Mouse (Mus musculus) myocyte (in vitro differentiated cells): ENCODE measurements around the gene Lgr5.

Source experiments
- MAX ChIP-seq: IDR thresholded peaks from one replicate; pipeline ENCODE4 v1.6.1; 2011; ENCODE audit warnings: low read depth, mild to moderate bottlenecking, control low read depth
- POLR2A ChIP-seq: IDR thresholded peaks from one replicate; pipeline ENCODE4 v1.6.1; 2011; ENCODE audit warnings: low read depth, mild to moderate bottlenecking, control low read depth, moderate library complexity; ENCODE audit not compliant: insufficient read length
- TCF3 ChIP-seq: IDR thresholded peaks from one replicate; pipeline ENCODE4 v1.6.1; 2011; ENCODE audit warnings: low read depth, control low read depth; ENCODE audit not compliant: insufficient read length

GRCm38 (mm10) chr10:115467985-115468384 is 119.6 kb downstream of the Lgr5 start:
- TF ChIP-seq MAX (no peak), POLR2A (no peak), TCF3 (no peak)
